ENCODE assay signal across 11 mouse cellular contexts in the genomic region with DNA sequence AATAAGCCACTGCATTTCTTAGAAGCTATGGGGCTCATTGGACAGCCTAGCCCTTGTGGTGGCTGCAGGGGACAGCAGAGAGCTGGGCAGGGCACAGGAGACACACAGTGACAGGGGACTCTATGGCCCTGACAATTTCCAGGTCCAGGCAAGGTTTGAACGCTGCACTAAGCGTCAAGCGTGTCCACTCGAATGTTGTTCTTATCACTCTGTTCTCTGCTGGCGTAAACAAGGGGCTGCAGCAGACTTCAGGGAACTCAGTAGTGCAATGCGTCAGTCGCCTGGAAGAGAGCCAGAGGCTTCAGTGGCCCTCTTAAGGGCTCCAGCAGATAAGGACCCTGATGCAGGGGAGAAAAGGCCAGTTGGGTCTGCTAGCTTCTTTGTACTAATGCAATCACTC. TPM values are rescaled to one million over a fixed set of nuclear protein-coding genes. Genes with fewer than 3 reads are reported as not detected.
DNase-seq lines count a peak whose midpoint lies in the region; ATAC-seq and TF ChIP-seq lines count a peak whose summit lies in the region.
"Had no signal": no experiment of that assay in that cellular context is flagged by ENCODE, and none has a peak within 500 bp of the region (broad histone marks: within the 10 kb centered on the region; RNA-seq: fewer than 3 reads in every experiment).

No protein-coding gene starts in this region.

- WGBS in heart, adult 2 months = 18% methylated on average over 7 of the region's 7 CpGs
- 8% methylated on average over 7 of the region's 7 CpGs for WGBS in lung, embryonic 16.5 days

- H3K27ac ChIP-seq in left cerebral cortex, adult 2 months = no peak overlapping the region; the same call in 1 of the 2 replicates
- peak overlapping the region; percentile 26; the same call in 1 of the 2 replicates for H3K27ac ChIP-seq in heart, adult 2 months
- peak overlapping the region; percentile 27; the same call in 1 of the 2 replicates for H3K27ac ChIP-seq in lung, embryonic 16.5 days (ENCODE audit: low read length)
- H3K27ac ChIP-seq: intestine, embryonic 15.5 days had no signal

- DNase-seq in adrenal gland, postnatal 36 days = peak; percentile 59 to 69
- no peak for DNase-seq in adrenal gland, postnatal 25 days
- DNase-seq in left cerebral cortex, adult 2 months (ENCODE audit: extremely low spot score in 1 of 2, low spot score in 2 of 2) = no peak
- DNase-seq in left cerebral cortex, postnatal 4 days = no peak
- DNase-seq in heart, adult 2 months = peak; percentile 52 to 65
- DNase-seq in T-cell, adult 2 months (ENCODE audit: low spot score) = no peak
- DNase-seq in cerebellum, adult 11-12 months = no peak
- DNase-seq: B cell, adult 2 months; right cerebral cortex, postnatal 25 days had no signal

- no peak overlapping the region for H3K9ac ChIP-seq in heart, adult 2 months (ENCODE audit: low read depth, low read length)
- 0 out of 2 replicates have a peak overlapping the region, but pooled peaks have one; percentile 17 for H3K9ac ChIP-seq in lung, embryonic 16.5 days (ENCODE audit: low read length)
- H3K9ac ChIP-seq: intestine, embryonic 15.5 days had no signal

- no peaks in the 10 kb centered on the region for H3K27me3 ChIP-seq in heart, adult 2 months (ENCODE audit: control insufficient read depth, insufficient read depth, low read length)
- H3K27me3 ChIP-seq in lung, embryonic 16.5 days (ENCODE audit: control insufficient read depth, insufficient read depth, low read depth, low read length) = no peaks in the 10 kb centered on the region
- H3K27me3 ChIP-seq: intestine, embryonic 15.5 days had no signal

- ATAC-seq in lung, embryonic 16.5 days (ENCODE audit: low read depth) = peak; percentile 34
- ATAC-seq: intestine, embryonic 15.5 days had no signal

- H3K36me3 ChIP-seq in heart, adult 2 months (ENCODE audit: control insufficient read depth, insufficient read depth, low read length) = no peaks in the 10 kb centered on the region
- H3K36me3 ChIP-seq in lung, embryonic 16.5 days (ENCODE audit: control insufficient read depth, insufficient read depth, low read length) = no peaks in the 10 kb centered on the region
- H3K36me3 ChIP-seq: intestine, embryonic 15.5 days had no signal

- no peaks in the 10 kb centered on the region for H3K9me3 ChIP-seq in lung, embryonic 16.5 days (ENCODE audit: control insufficient read depth, low read length)
- H3K9me3 ChIP-seq: intestine, embryonic 15.5 days had no signal

- no peak overlapping the region for H3K4me2 ChIP-seq in lung, embryonic 16.5 days (ENCODE audit: low read depth, low read length)
- H3K4me2 ChIP-seq: intestine, embryonic 15.5 days had no signal

- peak; percentile 27 for TF ChIP-seq CTCF in left cerebral cortex, adult 2 months (IDR thresholded peaks at IDR 0.05)
- peak; percentile 77 for TF ChIP-seq CTCF in heart, adult 2 months (IDR thresholded peaks at IDR 0.05)

- intact Hi-C loops in left cerebral cortex, adult 2 months (cut with DNase I) = no loop called here
- intact Hi-C loops in left cerebral cortex, postnatal 4 days (cut with DNase I) = no loop called here
- intact Hi-C loops in heart, adult 2 months (cut with DNase I) = no loop called here

- peaks cover 5% of the 10 kb centered on the region for H3K4me1 ChIP-seq in heart, adult 2 months (ENCODE audit: control insufficient read depth, insufficient read depth, low read length)
- H3K4me1 ChIP-seq in lung, embryonic 16.5 days (replicated peaks; ENCODE audit: control insufficient read depth, insufficient read depth, low read length) = peaks cover 43% of the 10 kb centered on the region

- TF ChIP-seq POLR2A in heart, adult 2 months (IDR thresholded peaks at IDR 0.05; ENCODE audit: insufficient read depth, low read depth, low read length) = no peak

- TF ChIP-seq EP300 in heart, adult 2 months (IDR thresholded peaks at IDR 0.05; ENCODE audit: insufficient read depth, low read depth, low read length) = peak; percentile 82

- no peak overlapping the region for H3K4me3 ChIP-seq in left cerebral cortex, adult 2 months
- H3K4me3 ChIP-seq in heart, adult 2 months = no peak overlapping the region
- H3K4me3 ChIP-seq in lung, embryonic 16.5 days (ENCODE audit: low read length) = no peak overlapping the region
- H3K4me3 ChIP-seq: intestine, embryonic 15.5 days had no signal

- H3K79me2 ChIP-seq in heart, adult 2 months (replicated peaks; ENCODE audit: control insufficient read depth, insufficient read depth, low read length) = no peaks in the 10 kb centered on the region; the same call in 1 of the 2 replicates

RNA-seq across cellular contexts. Expression of a gene that starts 24.7 kb away (rescaled TPM):
- 10 to 100 TPM; 16.7 to 17.9 TPM for total RNA-seq in adrenal gland, postnatal 36 days (2021)
- 20.9 and 21.5 TPM in 2 replicates for total RNA-seq in adrenal gland, postnatal 25 days (2021)
- total RNA-seq in left cerebral cortex, adult 2 months (2021) = 10 to 100 TPM; 23.4 to 29.0 TPM
- 10 to 100 TPM; 34.5 to 37.3 TPM for total RNA-seq in left cerebral cortex, postnatal 4 days (2021)
- total RNA-seq in heart, adult 2 months (2021) = 10 to 100 TPM; 28.5 to 28.8 TPM
- 33.4 and 34.1 TPM in 2 replicates for polyA plus RNA-seq in heart, adult 2 months (2012; rRNA removed)
- 44.4 and 47.3 TPM in 2 replicates for polyA plus RNA-seq in lung, embryonic 16.5 days (2015; fragmentation: Nextera tagmentation; extraction: Ambion mirVana)

Comparison
In these comparisons a context has a peak if more than half of its experiments do, and no peak if none do; other contexts are left out.
1. DNase-seq: peak in adrenal gland, postnatal 36 days (2 of 2) and heart, adult 2 months (2 of 2); none in adrenal gland, postnatal 25 days (single experiment), left cerebral cortex, adult 2 months (0 of 2), left cerebral cortex, postnatal 4 days (single experiment), T-cell, adult 2 months (single experiment) and cerebellum, adult 11-12 months (single experiment).